Mouse (Mus musculus) CD4-positive, CD25-positive, alpha-beta regulatory T cell, adult 2 months (primary cell): ENCODE measurements around the gene Proser1.

ENCODE experiments used
- DNase-seq: peaks from one replicate; pipeline ENCODE4 v3.0.0-alpha.2; 2012; ENCODE audit warnings: low read depth, low spot score

Gene Proser1

GRCm38 (mm10) chr3:53465330-53465729, 1.9 kb downstream of the Proser1 start:
- DNase-seq = no peak

- peak; percentile 18 for DNase-seq
Measured at GRCm38 (mm10) chr3:53466481-53466880, 3.0 kb downstream of the Proser1 start.

GRCm38 (mm10) chr3:53467356-53467755, 3.9 kb downstream of the Proser1 start:
- no peak for DNase-seq

GRCm38 (mm10) chr3:53469650-53470049, 6.2 kb downstream of the Proser1 start:
- no peak for DNase-seq

- no peak for DNase-seq
Measured at GRCm38 (mm10) chr3:53472061-53472460, 8.6 kb downstream of the Proser1 start.

- no peak for DNase-seq
Measured at GRCm38 (mm10) chr3:53474179-53474578, 10.7 kb downstream of the Proser1 start.

GRCm38 (mm10) chr3:53475889-53476288, 12.4 kb downstream of the Proser1 start:
- peak; percentile 15 for DNase-seq

- no peak for DNase-seq
Measured at GRCm38 (mm10) chr3:53477468-53477867, 14.0 kb downstream of the Proser1 start.

- no peak for DNase-seq
Measured at GRCm38 (mm10) chr3:53478419-53479046, 15.1 kb downstream of the Proser1 start.

GRCm38 (mm10) chr3:53483414-53484059, 20.1 kb downstream of the Proser1 start:
- no peak for DNase-seq

- no peak for DNase-seq
Measured at GRCm38 (mm10) chr3:53486561-53486960, 23.1 kb downstream of the Proser1 start.

- no peak for DNase-seq
Measured at GRCm38 (mm10) chr3:53486996-53487576, 23.6 kb downstream of the Proser1 start.

- no peak for DNase-seq
Measured at GRCm38 (mm10) chr3:53488353-53488752, 24.9 kb downstream of the Proser1 start, which contains the start of gene Stoml3. Gene Stoml3 (plus strand): TSS chr3:53488653.

GRCm38 (mm10) chr3:53498351-53498905, 35.0 kb downstream of the Proser1 start:
- DNase-seq = no peak

GRCm38 (mm10) chr3:53502428-53502827, 39.0 kb downstream of the Proser1 start:
- peak; percentile 27 for DNase-seq

GRCm38 (mm10) chr3:53513096-53513495, 49.6 kb downstream of the Proser1 start:
- DNase-seq = no peak

GRCm38 (mm10) chr3:53514221-53515065, 51.0 kb downstream of the Proser1 start:
- no peak for DNase-seq

GRCm38 (mm10) chr3:53522794-53523193, 59.3 kb downstream of the Proser1 start:
- DNase-seq = no peak

- DNase-seq = peak; percentile 61
Measured at GRCm38 (mm10) chr3:53525737-53526136, 62.3 kb downstream of the Proser1 start.

- DNase-seq = no peak
Measured at GRCm38 (mm10) chr3:53530305-53530704, 66.8 kb downstream of the Proser1 start.
